Mouse (Mus musculus) testis, adult 2 months (tissue): ENCODE measurements around the gene Tlcd1. TPM values are rescaled to one million over a fixed set of nuclear protein-coding genes. Genes with fewer than 3 reads are reported as not detected.
"Not testable (repeated sequence)": the region's sequence is repeated elsewhere in the genome, so short reads cannot be mapped to it uniquely, and the experiment has no call there.

Experiments
- H3K27ac ChIP-seq: fragments of 200-500 bp; 2 replicates; pipeline ENCODE4 v1.5.1; 2012; ENCODE audit warnings: low read depth, low read length; ENCODE audit not compliant: control insufficient read depth, insufficient read depth
- H3K27me3 ChIP-seq: fragments of 200-500 bp; 2 replicates; pipeline ENCODE4 v1.6.1; 2012; ENCODE audit warnings: mild to moderate bottlenecking, low read length, moderate library complexity; ENCODE audit not compliant: control insufficient read depth, insufficient read depth
- H3K36me3 ChIP-seq: fragments of 200-500 bp; 2 replicates; pipeline ENCODE4 v1.6.1; 2012; ENCODE audit warnings: mild to moderate bottlenecking, low read length; ENCODE audit not compliant: control insufficient read depth, insufficient read depth
- H3K4me1 ChIP-seq: fragments of 200-500 bp; 2 replicates; pipeline ENCODE4 v1.6.1; 2012; ENCODE audit warnings: low read length; ENCODE audit not compliant: control insufficient read depth, insufficient read depth
- H3K4me3 ChIP-seq: fragments of 200-500 bp; 2 replicates; pipeline ENCODE4 v1.5.1; 2012; ENCODE audit warnings: low read depth, mild to moderate bottlenecking, low read length, moderate library complexity, mixed read lengths; ENCODE audit not compliant: control insufficient read depth
- CTCF ChIP-seq: fragments of 200-500 bp; IDR thresholded peaks from 2 replicates; pipeline ENCODE4 v1.5.1; 2012; ENCODE audit warnings: low read depth, mild to moderate bottlenecking, inconsistent platforms, low read length, moderate library complexity; ENCODE audit not compliant: control insufficient read depth, insufficient read depth, insufficient replicate concordance
- POLR2A ChIP-seq: fragments of 200-500 bp; IDR thresholded peaks from 2 replicates; pipeline ENCODE4 v1.6.1; 2012; ENCODE audit warnings: low read depth, mild to moderate bottlenecking, inconsistent platforms, low read length, moderate library complexity; ENCODE audit not compliant: control insufficient read depth
- polyA plus RNA-seq: library from polyadenylated mRNA; depleted of rRNA; stranded (reverse); fragments of >200 nt; gene quantifications from 2 replicates; pipeline ENCODE4 v1.2.3, GENCODE M21; 2012; rRNA removed

Tlcd1 gene
- polyA plus RNA-seq: 65.1 and 73.7 TPM in 2 replicates

DNA sequence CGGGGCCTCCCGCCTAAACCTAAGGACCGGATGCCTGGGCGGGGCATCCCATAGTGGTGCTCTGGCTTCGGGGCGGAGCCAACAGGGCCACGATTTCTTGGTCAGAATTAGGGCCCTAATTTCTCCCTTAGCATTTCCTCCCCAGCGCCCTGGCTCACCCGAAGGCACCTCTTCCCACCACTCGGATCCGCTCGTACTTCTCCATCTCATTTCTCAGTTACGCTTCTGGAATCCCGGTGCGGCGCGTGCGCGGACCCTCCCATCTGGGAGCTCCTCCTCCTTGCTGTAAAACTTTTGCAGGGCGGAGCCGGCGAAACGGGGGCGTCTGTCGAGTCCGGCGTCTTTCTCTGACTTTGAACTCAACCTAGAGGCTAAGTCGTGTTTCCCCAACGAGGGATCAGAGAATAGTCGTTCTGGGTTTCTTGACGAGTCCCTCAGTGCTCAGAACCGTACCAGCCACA lies at the start of gene Tlcd1, which contains the start of gene Nek8:
TSS of gene Tlcd1 (plus strand) at position 310 of the 461 bp plus-strand sequence.
TSS of gene Nek8 (minus strand) at position 274 of the 461 bp plus-strand sequence.
- no peak for TF ChIP-seq POLR2A
- TF ChIP-seq CTCF: no peak
- peaks cover 1% of the 10 kb centered on the region for H3K36me3 ChIP-seq
- no peaks in the 10 kb centered on the region for H3K27me3 ChIP-seq
- H3K27ac ChIP-seq: peak within 1 kb of the TSS; percentile 88
- H3K4me1 ChIP-seq: peaks cover 21% of the 10 kb centered on the region
- peak within 1 kb of the TSS; percentile 88 for H3K4me3 ChIP-seq

DNA sequence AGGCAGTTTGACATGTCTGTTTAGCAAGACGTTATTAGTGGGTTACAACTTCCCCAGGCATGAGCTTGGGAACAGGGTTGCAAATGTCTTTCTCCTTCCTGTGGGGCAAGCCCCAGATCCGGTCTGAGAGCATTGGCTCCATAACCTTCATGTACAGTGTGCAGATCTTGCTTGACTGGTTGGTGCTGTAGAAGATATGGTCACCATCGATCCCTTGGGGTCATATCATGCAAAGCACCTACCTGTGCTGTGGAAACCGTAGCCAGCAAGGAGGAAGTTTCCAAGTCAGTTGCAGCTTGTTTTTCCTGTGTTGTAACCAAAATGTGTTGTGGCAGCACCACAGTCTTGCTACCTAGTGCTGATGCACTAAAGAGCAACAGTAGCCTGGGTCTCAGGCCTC lies 49.8 kb upstream of the Tlcd1 start:
- no peaks in the 10 kb centered on the region for H3K27me3 ChIP-seq
- H3K36me3 ChIP-seq: no peaks in the 10 kb centered on the region
- H3K4me3 ChIP-seq: no peak overlapping the region
- TF ChIP-seq CTCF: no peak
- TF ChIP-seq POLR2A: no peak
- H3K27ac ChIP-seq: no peak overlapping the region
- no peaks in the 10 kb centered on the region for H3K4me1 ChIP-seq

GRCm38 (mm10) chr11:78129458-78129857 lies 47.1 kb upstream of the Tlcd1 start:
- H3K36me3 ChIP-seq: no peaks in the 10 kb centered on the region
- no peak overlapping the region for H3K27ac ChIP-seq
- TF ChIP-seq POLR2A: no peak
- no peak for TF ChIP-seq CTCF
- H3K4me1 ChIP-seq: no peaks in the 10 kb centered on the region
- no peak overlapping the region for H3K4me3 ChIP-seq
- no peaks in the 10 kb centered on the region for H3K27me3 ChIP-seq

GRCm38 (mm10) chr11:78133915-78134314 lies 42.6 kb upstream of the Tlcd1 start:
- no peaks in the 10 kb centered on the region for H3K27me3 ChIP-seq
- H3K27ac ChIP-seq: no peak overlapping the region
- no peak for TF ChIP-seq CTCF
- no peak for TF ChIP-seq POLR2A
- no peaks in the 10 kb centered on the region; the same call in 1 of the 2 replicates for H3K4me1 ChIP-seq
- no peak overlapping the region for H3K4me3 ChIP-seq
- H3K36me3 ChIP-seq: no peaks in the 10 kb centered on the region

DNA sequence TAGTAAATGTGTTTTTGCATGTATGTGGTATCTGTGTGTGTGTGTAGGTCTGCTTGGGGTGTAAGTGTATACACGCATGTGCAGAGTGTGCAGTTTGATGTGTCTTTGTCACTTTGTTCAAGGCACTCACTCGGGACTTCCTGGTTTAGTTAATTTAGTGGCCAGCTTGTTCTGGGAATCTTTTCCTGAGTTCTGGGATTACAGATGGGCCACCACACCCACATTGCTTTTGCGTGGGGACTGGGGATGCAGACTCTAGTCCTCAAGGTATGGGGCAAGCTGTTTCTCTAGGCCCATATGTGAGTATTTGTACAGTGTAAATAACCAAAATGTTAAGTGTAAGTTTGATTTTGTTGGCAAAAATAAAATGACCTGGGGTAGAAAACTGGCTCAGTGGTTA lies 42.2 kb upstream of the Tlcd1 start:
- Histone ChIP-seq H3K27ac (no peak overlapping the region), H3K36me3 (no peaks in the 10 kb centered on the region)

DNA sequence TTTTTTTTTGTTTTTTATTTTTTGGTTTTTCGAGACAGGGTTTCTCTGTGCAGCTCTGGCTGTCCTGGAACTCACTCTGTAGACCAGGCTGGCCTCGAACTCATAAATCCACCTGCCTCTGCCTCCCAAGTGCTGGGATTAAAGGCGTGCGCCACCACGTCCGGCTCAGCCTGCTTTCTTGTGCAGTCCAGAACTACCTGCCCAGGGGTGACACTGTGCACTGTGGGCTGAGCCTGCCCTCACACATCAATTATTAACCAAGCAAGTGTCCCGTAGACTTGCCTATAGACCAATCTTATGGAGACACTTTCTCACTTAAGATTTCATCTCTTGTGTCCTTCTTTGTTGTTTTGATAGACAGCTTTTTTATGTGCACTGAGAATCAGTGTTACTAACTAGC lies 41.2 kb upstream of the Tlcd1 start:
- not testable (repeated sequence) for H3K27me3 ChIP-seq, H3K4me1 ChIP-seq, H3K4me3 ChIP-seq, H3K36me3 ChIP-seq, H3K27ac ChIP-seq

More for the DNA sequence above, 42.2 kb upstream of the Tlcd1 start:
- TF ChIP-seq POLR2A (no peak), CTCF (no peak)
- H3K27me3 ChIP-seq: no peaks in the 10 kb centered on the region
- H3K4me1 ChIP-seq: no peaks in the 10 kb centered on the region; the same call in 1 of the 2 replicates
- no peak overlapping the region for H3K4me3 ChIP-seq

- no peaks in the 10 kb centered on the region for H3K27me3 ChIP-seq
- H3K27ac ChIP-seq: no peak overlapping the region
- no peak for TF ChIP-seq CTCF
- H3K36me3 ChIP-seq: no peaks in the 10 kb centered on the region
- no peak overlapping the region for H3K4me3 ChIP-seq
- H3K4me1 ChIP-seq: no peaks in the 10 kb centered on the region; the same call in 1 of the 2 replicates
Observed at GRCm38 (mm10) chr11:78136132-78136531, 40.4 kb upstream of the Tlcd1 start.

DNA sequence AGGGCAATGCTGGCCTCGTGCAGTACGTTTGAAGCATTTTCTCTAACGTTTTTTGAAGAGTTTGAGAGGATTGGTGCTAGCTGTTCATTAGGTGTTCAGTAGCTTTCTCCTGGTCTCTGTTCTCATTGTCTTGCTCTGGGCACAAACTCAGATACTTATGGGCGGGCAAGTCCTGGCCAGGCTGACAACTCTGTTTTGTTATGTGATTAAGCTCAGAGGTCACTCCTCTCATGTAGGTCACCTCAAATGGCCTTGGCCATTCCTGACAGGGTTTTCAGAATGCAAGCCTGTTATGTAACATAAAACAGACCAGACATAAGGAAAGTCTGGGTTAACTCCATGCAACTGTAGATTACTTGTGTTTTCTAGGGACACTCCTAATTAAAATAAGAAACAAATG lies 38.9 kb upstream of the Tlcd1 start:
- H3K4me1 ChIP-seq: no peaks in the 10 kb centered on the region; the same call in 1 of the 2 replicates
- H3K36me3 ChIP-seq: no peaks in the 10 kb centered on the region
- H3K4me3 ChIP-seq: no peak overlapping the region
- no peak overlapping the region; the same call in 1 of the 2 replicates for H3K27ac ChIP-seq
- H3K27me3 ChIP-seq: no peaks in the 10 kb centered on the region
- TF ChIP-seq CTCF (no peak), POLR2A (no peak)
